Mouse (Mus musculus) MEL (cell line): ENCODE measurements around the gene Elobl.

ENCODE experiments used
- CTCF ChIP-seq, 3 experiments: IDR thresholded peaks in 2 of 3; conservative IDR thresholded peaks in 1 of 3; 2 replicates each; pipeline ENCODE4 v1.5.1; 2011 to 2012; ENCODE audit warnings: low read length in 3 of 3, low read depth in 2 of 3, mild to moderate bottlenecking in 2 of 3, improper control_type of control experiment in 1 of 3, inconsistent platforms in 1 of 3, mixed read lengths in 1 of 3, moderate library complexity in 1 of 3; ENCODE audit not compliant: control insufficient read depth in 1 of 3, insufficient read depth in 1 of 3, poor library complexity in 1 of 3, severe bottlenecking in 1 of 3
- EP300 ChIP-seq, 2 experiments: IDR thresholded peaks; 2 replicates each; pipeline ENCODE4 v1.6.1; 2011; ENCODE audit warnings: improper control_type of control experiment in 2 of 2, low read length in 2 of 2, low read depth in 1 of 2, mild to moderate bottlenecking in 1 of 2
- KAT2A ChIP-seq: conservative IDR thresholded peaks from 2 replicates; pipeline ENCODE4 v1.6.1; 2012; ENCODE audit warnings: low read depth, low read length, improper control_type of control experiment, inconsistent platforms

GRCm38 (mm10) chr11:88993186-88993585 is 26.5 kb upstream of the Elobl start:
- no peak for TF ChIP-seq CTCF (IDR thresholded peaks at IDR 0.05 in 2 of 3, conservative IDR thresholded peaks at IDR 0.05 in 1 of 3; ENCODE audit: control insufficient read depth in 1 of 3, insufficient read depth in 1 of 3, low read depth in 2 of 3, low read length in 3 of 3, poor library complexity in 1 of 3, severe bottlenecking in 1 of 3)
- no peak for TF ChIP-seq EP300 (IDR thresholded peaks at IDR 0.05; ENCODE audit: low read depth in 1 of 2, low read length in 2 of 2)
- no peak for TF ChIP-seq KAT2A
